Mouse (Mus musculus): ENCODE results near the gene Tbc1d17.

DNA sequence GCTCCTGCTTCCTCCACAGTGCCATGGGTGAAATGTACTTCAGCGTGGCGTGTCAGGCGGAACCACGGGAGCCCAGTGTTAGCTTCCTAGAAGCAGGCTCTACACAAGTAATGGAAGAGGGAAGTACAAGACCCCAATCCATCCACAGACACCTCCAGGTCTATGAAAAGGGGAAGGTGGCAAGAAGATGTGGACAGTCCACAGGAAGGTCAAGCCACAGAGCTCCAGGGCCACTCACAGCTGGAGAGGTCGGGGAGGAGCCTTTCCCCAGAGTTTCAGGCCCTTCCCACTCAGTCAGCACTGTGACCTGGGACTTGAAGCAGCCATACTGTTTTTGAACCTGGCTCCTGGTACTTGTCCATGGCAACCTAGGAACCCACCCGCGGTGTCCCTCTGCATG, 38.1 kb upstream of the Tbc1d17 start:
- TF ChIP-seq CTCF (IDR thresholded peaks at IDR 0.05; ENCODE audit: low read depth, low read length): no peak
- no peak for TF ChIP-seq POLR2A (IDR thresholded peaks at IDR 0.05; ENCODE audit: extremely low read depth, insufficient read depth, low read length)

Data from liver, adult 2 months (tissue).